Mouse (Mus musculus): ENCODE measurements around the gene Mars. TPM values are rescaled to one million over a fixed set of nuclear protein-coding genes. Genes with fewer than 3 reads are reported as not detected.

Mars gene
- polyA plus RNA-seq, 1 experiment from 2014 or later = 146 TPM

- Histone ChIP-seq H3K4me2 (replicated peaks) (no peak overlapping the region), H3K27ac (no peak overlapping the region), H3K36me3 (peaks cover 71% of the 10 kb centered on the region), H3K9ac (no peak overlapping the region), H3K4me3 (no peak overlapping the region), H3K4me1 (peaks cover 19% of the 10 kb centered on the region), H3K9me3 (no peaks in the 10 kb centered on the region), H3K27me3 (replicated peaks) (no peaks in the 10 kb centered on the region)
- ATAC-seq (ENCODE audit: low FRiP score, low read depth) = no peak
- WGBS = 92% methylated on average over 24 of the region's 24 CpGs
Measured at GRCm38 (mm10) chr10:127295986-127296794, 15.4 kb downstream of the Mars start.

- Histone ChIP-seq H3K4me3 (no peak overlapping the region), H3K36me3 (peaks cover 62% of the 10 kb centered on the region), H3K9ac (no peak overlapping the region), H3K4me2 (replicated peaks) (no peak overlapping the region), H3K9me3 (no peaks in the 10 kb centered on the region), H3K4me1 (peaks cover 19% of the 10 kb centered on the region), H3K27ac (no peak overlapping the region), H3K27me3 (replicated peaks) (no peaks in the 10 kb centered on the region)
- no peak for ATAC-seq (ENCODE audit: low FRiP score, low read depth)
- 92% methylated on average over 10 of the region's 10 CpGs for WGBS
Measured at GRCm38 (mm10) chr10:127294895-127295510, 16.6 kb downstream of the Mars start.

GRCm38 (mm10) chr10:127293590-127294113 is 17.9 kb downstream of the Mars start:
- Histone ChIP-seq H3K4me2 (replicated peaks) (no peak overlapping the region), H3K9me3 (no peaks in the 10 kb centered on the region), H3K4me1 (peaks cover 22% of the 10 kb centered on the region), H3K4me3 (no peak overlapping the region), H3K9ac (no peak overlapping the region), H3K27me3 (replicated peaks) (no peaks in the 10 kb centered on the region), H3K36me3 (peaks cover 49% of the 10 kb centered on the region), H3K27ac (no peak overlapping the region)
- 80% methylated on average over 3 of the region's 3 CpGs for WGBS
- no peak for ATAC-seq (ENCODE audit: low FRiP score, low read depth)

GRCm38 (mm10) chr10:127292987-127293538 is 18.5 kb downstream of the Mars start:
- no peak overlapping the region for H3K27ac ChIP-seq
- H3K36me3 ChIP-seq = peaks cover 47% of the 10 kb centered on the region
- 94% methylated on average over 6 of the region's 6 CpGs for WGBS
- H3K4me1 ChIP-seq = peaks cover 23% of the 10 kb centered on the region
- H3K4me3 ChIP-seq = no peak overlapping the region
- no peaks in the 10 kb centered on the region for H3K9me3 ChIP-seq
- ATAC-seq (ENCODE audit: low FRiP score, low read depth) = no peak
- no peak overlapping the region for H3K9ac ChIP-seq
- H3K4me2 ChIP-seq (replicated peaks) = no peak overlapping the region
- no peaks in the 10 kb centered on the region for H3K27me3 ChIP-seq (replicated peaks)

- Histone ChIP-seq H3K4me2 (replicated peaks) (peak overlapping the region; percentile 88), H3K4me1 (peaks cover 33% of the 10 kb centered on the region), H3K27me3 (replicated peaks) (no peaks in the 10 kb centered on the region), H3K9me3 (no peaks in the 10 kb centered on the region), H3K4me3 (peak overlapping the region; percentile 63), H3K27ac (no peak overlapping the region), H3K9ac (peak overlapping the region; percentile 69), H3K36me3 (peaks cover 41% of the 10 kb centered on the region)
- no peak for ATAC-seq (ENCODE audit: low FRiP score, low read depth)
- 62% methylated on average over 5 of the region's 5 CpGs for WGBS
Measured at GRCm38 (mm10) chr10:127291881-127292638, 19.5 kb downstream of the Mars start.

GRCm38 (mm10) chr10:127290930-127291880 is 20.4 kb downstream of the Mars start:
- Histone ChIP-seq H3K4me3 (peak overlapping the region; percentile 63), H3K27ac (peak overlapping the region; percentile 86), H3K9me3 (no peaks in the 10 kb centered on the region), H3K4me1 (peaks cover 42% of the 10 kb centered on the region), H3K27me3 (replicated peaks) (no peaks in the 10 kb centered on the region), H3K9ac (peak overlapping the region; percentile 69), H3K36me3 (peaks cover 41% of the 10 kb centered on the region), H3K4me2 (replicated peaks) (peak overlapping the region; percentile 88)
- WGBS = 3% methylated on average over 19 of the region's 19 CpGs
- peak; percentile 44 for ATAC-seq (ENCODE audit: low FRiP score, low read depth)

GRCm38 (mm10) chr10:127290307-127290929 is 21.2 kb downstream of the Mars start:
- peak; percentile 91 for ATAC-seq (ENCODE audit: low FRiP score, low read depth)
- Histone ChIP-seq H3K27ac (peak overlapping the region; percentile 86), H3K36me3 (peaks cover 41% of the 10 kb centered on the region), H3K4me2 (replicated peaks) (peak overlapping the region; percentile 88), H3K9me3 (no peaks in the 10 kb centered on the region), H3K4me1 (peaks cover 49% of the 10 kb centered on the region), H3K27me3 (replicated peaks) (no peaks in the 10 kb centered on the region), H3K9ac (peak overlapping the region; percentile 86), H3K4me3 (peak overlapping the region; percentile 63)
- WGBS = under 1% methylated on average over 46 of the region's 47 CpGs

GRCm38 (mm10) chr10:127289573-127290191 is 21.9 kb downstream of the Mars start:
- peak overlapping the region; percentile 72 for H3K4me3 ChIP-seq
- H3K36me3 ChIP-seq = peaks cover 41% of the 10 kb centered on the region
- H3K27ac ChIP-seq = peak overlapping the region; percentile 86
- peaks cover 57% of the 10 kb centered on the region for H3K4me1 ChIP-seq
- no peaks in the 10 kb centered on the region for H3K9me3 ChIP-seq
- H3K4me2 ChIP-seq (replicated peaks) = peak overlapping the region; percentile 88
- H3K27me3 ChIP-seq (replicated peaks) = no peaks in the 10 kb centered on the region
- peak; percentile 8; the same call in 1 of the 2 replicates for ATAC-seq (ENCODE audit: low FRiP score, low read depth)
- 2% methylated on average over 15 of the region's 15 CpGs for WGBS
- H3K9ac ChIP-seq = peak overlapping the region; percentile 86

GRCm38 (mm10) chr10:127288800-127289572 is 22.6 kb downstream of the Mars start, which contains the start of gene Mbd6:
TSS of gene Mbd6 (minus strand) at chr10:127289018.
- under 1% methylated on average over 42 of the region's 65 CpGs for WGBS
- peak; percentile 23 for ATAC-seq (ENCODE audit: low FRiP score, low read depth)
- H3K27ac ChIP-seq = peak within 1 kb of the TSS; percentile 86
- no peaks in the 10 kb centered on the region for H3K9me3 ChIP-seq
- H3K9ac ChIP-seq = peak within 1 kb of the TSS; percentile 86
- H3K4me2 ChIP-seq (replicated peaks) = peak within 1 kb of the TSS; percentile 88
- H3K4me1 ChIP-seq = peaks cover 57% of the 10 kb centered on the region
- peak within 1 kb of the TSS; percentile 72 for H3K4me3 ChIP-seq
- peaks cover 41% of the 10 kb centered on the region for H3K36me3 ChIP-seq
- H3K27me3 ChIP-seq (replicated peaks) = no peaks in the 10 kb centered on the region

- ATAC-seq (ENCODE audit: low FRiP score, low read depth) = peak; percentile 2
- peaks cover 41% of the 10 kb centered on the region for H3K36me3 ChIP-seq
- 2% methylated on average over 25 of the region's 28 CpGs for WGBS
- H3K27me3 ChIP-seq (replicated peaks) = no peaks in the 10 kb centered on the region
- H3K4me2 ChIP-seq (replicated peaks) = peak overlapping the region; percentile 88
- H3K4me3 ChIP-seq = peak overlapping the region; percentile 72
- H3K9me3 ChIP-seq = no peaks in the 10 kb centered on the region
- peaks cover 56% of the 10 kb centered on the region for H3K4me1 ChIP-seq
- H3K9ac ChIP-seq = peak overlapping the region; percentile 86
- peak overlapping the region; percentile 86 for H3K27ac ChIP-seq
Measured at GRCm38 (mm10) chr10:127288328-127288799, 23.2 kb downstream of the Mars start.
